Comparison of ENCODE assay signal across 8 mouse cellular contexts in genomic region chr19:7295071-7295658, GRCm38 (mm10). TPM values are rescaled to one million over a fixed set of nuclear protein-coding genes. Genes with fewer than 3 reads are reported as not detected.
DNase-seq lines count a peak whose midpoint lies in the region; ATAC-seq and TF ChIP-seq lines count a peak whose summit lies in the region.

No protein-coding gene starts in this region.

- intact Hi-C loops in left cerebral cortex, postnatal 4 days (cut with DNase I), result no loop called here

- TF ChIP-seq CTCF in E14TG2a.4 (conservative IDR thresholded peaks at IDR 0.05; ENCODE audit: low read length), result no peak
- no peak for TF ChIP-seq CTCF in spleen, adult 2 months (IDR thresholded peaks at IDR 0.05; ENCODE audit: extremely low read depth, insufficient read depth, insufficient read length, insufficient replicate concordance)

- H3K9me3 ChIP-seq in E14TG2a.4 (ENCODE audit: low read length), result no peaks in the 10 kb centered on the region
- H3K9me3 ChIP-seq in heart, embryonic 15.5 days (replicated peaks), result no peaks in the 10 kb centered on the region
- no peaks in the 10 kb centered on the region for H3K9me3 ChIP-seq in liver, embryonic 12.5 days (replicated peaks)

- H3K27ac ChIP-seq in heart, embryonic 15.5 days, result peak overlapping the region; percentile 46
- peak overlapping the region; percentile 92 for H3K27ac ChIP-seq in liver, embryonic 12.5 days
- H3K27ac ChIP-seq in spleen, adult 2 months (ENCODE audit: insufficient read depth, low read length), result peak overlapping the region; percentile 84

- H3K4me2 ChIP-seq in heart, embryonic 15.5 days, result peak overlapping the region; percentile 38
- peak overlapping the region; percentile 91 for H3K4me2 ChIP-seq in liver, embryonic 12.5 days

- H3K9ac ChIP-seq in heart, embryonic 15.5 days, result peak overlapping the region; percentile 12; the same call in 1 of the 2 replicates
- peak overlapping the region; percentile 83 for H3K9ac ChIP-seq in liver, embryonic 12.5 days

- WGBS in heart, embryonic 15.5 days, result 42% methylated on average over 15 of the region's 15 CpGs
- 12% methylated on average over 15 of the region's 15 CpGs for WGBS in liver, embryonic 12.5 days (ENCODE audit: insufficient replicate concordance)
- WGBS in spleen, adult 2 months, result 11% methylated on average over 15 of the region's 15 CpGs

- DNase-seq in 3134 (ENCODE audit: extremely low read depth, insufficient read length, low spot score), result peak; percentile 61
- peak; percentile 52 to 82 for DNase-seq in spleen, adult 2 months (ENCODE audit: low read depth in 1 of 2, low spot score in 2 of 2)
- no peak for DNase-seq in left cerebral cortex, postnatal 4 days
- no peak for DNase-seq in embryo, embryonic 10 days (ENCODE audit: low spot score)
- no peak for DNase-seq in frontal cortex, postnatal 14 days (ENCODE audit: low spot score in 2 of 2)

- peaks cover 76% of the 10 kb centered on the region for H3K4me1 ChIP-seq in E14TG2a.4 (replicated peaks; ENCODE audit: low read depth, low read length)
- peaks cover 55% of the 10 kb centered on the region for H3K4me1 ChIP-seq in heart, embryonic 15.5 days (replicated peaks)
- H3K4me1 ChIP-seq in liver, embryonic 12.5 days, result peaks cover 89% of the 10 kb centered on the region
- H3K4me1 ChIP-seq in spleen, adult 2 months (ENCODE audit: control insufficient read depth, insufficient read depth, insufficient read length), result peaks cover 16% of the 10 kb centered on the region; the same call in 1 of the 2 replicates

- TF ChIP-seq POLR2A in spleen, adult 2 months (IDR thresholded peaks at IDR 0.05; ENCODE audit: low read depth, low read length), result peak; percentile 5; the same call in 1 of the 2 replicates

- peaks cover 87% of the 10 kb centered on the region for H3K36me3 ChIP-seq in E14TG2a.4 (ENCODE audit: insufficient read depth, low read length)
- 0 out of 2 replicates have a peak, but pooled peaks cover 3% of the 10 kb centered on the region for H3K36me3 ChIP-seq in heart, embryonic 15.5 days
- peaks cover 10% of the 10 kb centered on the region for H3K36me3 ChIP-seq in liver, embryonic 12.5 days
- peaks cover under 1% of the 10 kb centered on the region; the same call in 1 of the 2 replicates for H3K36me3 ChIP-seq in spleen, adult 2 months (ENCODE audit: control insufficient read depth, insufficient read depth, low read length)

- no peaks in the 10 kb centered on the region for H3K27me3 ChIP-seq in E14TG2a.4 (ENCODE audit: insufficient read depth, low read length)
- no peaks in the 10 kb centered on the region for H3K27me3 ChIP-seq in heart, embryonic 15.5 days
- no peaks in the 10 kb centered on the region for H3K27me3 ChIP-seq in liver, embryonic 12.5 days (replicated peaks)
- H3K27me3 ChIP-seq in spleen, adult 2 months (ENCODE audit: control insufficient read depth, insufficient read depth, low read length), result no peaks in the 10 kb centered on the region

- ATAC-seq in heart, embryonic 15.5 days (replicated peaks; ENCODE audit: insufficient number of reproducible peaks, insufficient read depth, low FRiP score, low read depth), result no peak; the same call in 1 of the 2 replicates
- ATAC-seq in liver, embryonic 12.5 days, result peak; percentile 91

- peak overlapping the region; percentile 64 for H3K4me3 ChIP-seq in E14TG2a.4 (replicated peaks; ENCODE audit: low read length)
- peak overlapping the region; percentile 21 for H3K4me3 ChIP-seq in heart, embryonic 15.5 days
- peak overlapping the region; percentile 66 for H3K4me3 ChIP-seq in liver, embryonic 12.5 days
- H3K4me3 ChIP-seq in spleen, adult 2 months (ENCODE audit: extremely low read depth, insufficient read depth, insufficient read length), result peak overlapping the region; percentile 66

RNA-seq across cellular contexts. Expression of gene Rcor2, which starts 28.0 kb away (rescaled TPM):
- polyA plus RNA-seq in heart, embryonic 15.5 days (2015; fragmentation: Nextera tagmentation; extraction: Ambion mirVana), result 13.1 and 16.9 TPM in 2 replicates
- 4.0 and 5.1 TPM in 2 replicates for polyA plus RNA-seq in liver, embryonic 12.5 days (2016; fragmentation: Nextera tagmentation; extraction: Ambion mirVana)
- 1.8 and 3.5 TPM in 2 replicates for polyA plus RNA-seq in spleen, adult 2 months (2012; rRNA removed)
- total RNA-seq in left cerebral cortex, postnatal 4 days (2021), result 10 to 100 TPM; 29.7 to 30.4 TPM

RNA-seq across cellular contexts. Expression of gene Mark2, which starts 46.5 kb away (rescaled TPM):
- polyA plus RNA-seq in heart, embryonic 15.5 days (2015; fragmentation: Nextera tagmentation; extraction: Ambion mirVana), result 26.4 and 38.1 TPM in 2 replicates
- 41.3 and 42.0 TPM in 2 replicates for polyA plus RNA-seq in liver, embryonic 12.5 days (2016; fragmentation: Nextera tagmentation; extraction: Ambion mirVana)
- 84.8 and 111 TPM in 2 replicates for polyA plus RNA-seq in spleen, adult 2 months (2012; rRNA removed)
- 100 to 1,000 TPM in 1 of 2 experiments, 10 to 100 TPM in 1; 91.2 to 108 TPM for total RNA-seq in left cerebral cortex, postnatal 4 days (2021)

RNA-seq across cellular contexts. Expression of gene Naa40, which starts 54.2 kb away (rescaled TPM):
- polyA plus RNA-seq in heart, embryonic 15.5 days (2015; fragmentation: Nextera tagmentation; extraction: Ambion mirVana), result 48.2 and 56.2 TPM in 2 replicates
- polyA plus RNA-seq in liver, embryonic 12.5 days (2016; fragmentation: Nextera tagmentation; extraction: Ambion mirVana), result 42.0 and 44.8 TPM in 2 replicates
- polyA plus RNA-seq in spleen, adult 2 months (2012; rRNA removed), result 20.5 and 25.1 TPM in 2 replicates
- 10 to 100 TPM; 45.6 to 49.9 TPM for total RNA-seq in left cerebral cortex, postnatal 4 days (2021)

Comparison
In these comparisons a context has a peak if more than half of its experiments do, and no peak if none do; other contexts are left out.
1. DNase-seq: peak in 3134 (single experiment) and spleen, adult 2 months (2 of 2); none in left cerebral cortex, postnatal 4 days (single experiment), embryo, embryonic 10 days (single experiment) and frontal cortex, postnatal 14 days (0 of 2).
2. Peak in every context shown above with its lines, with median percentiles within 50 percentile points of each other: H3K4me3 ChIP-seq and H3K27ac ChIP-seq.